In the genomic region with DNA sequence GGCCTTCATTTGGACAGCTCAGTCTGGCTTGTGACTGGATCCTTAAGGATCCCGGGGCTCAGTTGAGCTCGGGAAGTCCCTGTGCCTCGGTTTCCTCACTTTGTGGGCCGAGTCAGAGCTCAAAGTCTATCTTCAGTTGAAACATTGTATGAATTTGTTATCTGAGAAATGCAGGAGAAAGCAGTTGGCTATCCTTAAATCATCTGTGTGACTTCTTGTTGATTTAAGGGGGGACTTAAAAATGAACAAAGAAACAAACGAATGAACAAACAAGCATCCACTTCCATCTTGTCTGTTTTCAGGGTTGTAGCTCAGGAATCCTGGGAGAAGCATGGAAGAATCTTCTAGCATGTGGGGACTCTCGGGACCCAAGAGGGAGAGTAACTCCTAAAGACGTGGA, we compare ENCODE assay signal across 11 mouse cellular contexts. TPM values are rescaled to one million over a fixed set of nuclear protein-coding genes. Genes with fewer than 3 reads are reported as not detected.
DNase-seq lines count a peak whose midpoint lies in the region; ATAC-seq lines count a peak whose summit lies in the region.
"Had no signal": no experiment of that assay in that cellular context is flagged by ENCODE, and none has a peak within 500 bp of the region (broad histone marks: within the 10 kb centered on the region; RNA-seq: fewer than 3 reads in every experiment).

No protein-coding gene starts in this region.

- H3K27me3 ChIP-seq in heart, embryonic 10.5 days (ENCODE audit: insufficient read depth, poor library complexity, severe bottlenecking) = no peaks in the 10 kb centered on the region
- 0 out of 2 replicates have a peak, but pooled peaks cover 5% of the 10 kb centered on the region for H3K27me3 ChIP-seq in kidney, embryonic 16.5 days (ENCODE audit: insufficient read depth, low read length)
- H3K27me3 ChIP-seq in intestine, embryonic 14.5 days (replicated peaks; ENCODE audit: control insufficient read depth, insufficient read depth, low read length) = no peaks in the 10 kb centered on the region
- no peaks in the 10 kb centered on the region for H3K27me3 ChIP-seq in midbrain, embryonic 15.5 days (replicated peaks)

- H3K27ac ChIP-seq in heart, embryonic 10.5 days = peak overlapping the region; percentile 83
- H3K27ac ChIP-seq in kidney, embryonic 16.5 days (ENCODE audit: low read length) = peak overlapping the region; percentile 31
- H3K27ac ChIP-seq in intestine, embryonic 14.5 days (ENCODE audit: low read depth) = peak overlapping the region; percentile 44; the same call in 1 of the 2 replicates
- H3K27ac ChIP-seq in midbrain, embryonic 15.5 days = 0 out of 2 replicates have a peak overlapping the region, but pooled peaks have one; percentile 16

- H3K36me3 ChIP-seq in heart, embryonic 10.5 days = no peaks in the 10 kb centered on the region
- no peaks in the 10 kb centered on the region for H3K36me3 ChIP-seq in kidney, embryonic 16.5 days (ENCODE audit: insufficient read depth, low read length)
- H3K36me3 ChIP-seq in intestine, embryonic 14.5 days (ENCODE audit: control insufficient read depth, insufficient read depth, low read length) = no peaks in the 10 kb centered on the region
- H3K36me3 ChIP-seq in midbrain, embryonic 15.5 days (replicated peaks) = no peaks in the 10 kb centered on the region
- H3K36me3 ChIP-seq: embryonic facial prominence, embryonic 13.5 days; hindbrain, embryonic 12.5 days had no signal

- WGBS in heart, embryonic 10.5 days = 67% methylated on average over 7 of the region's 7 CpGs
- WGBS in kidney, embryonic 16.5 days = 69% methylated on average over 7 of the region's 7 CpGs
- 77% methylated on average over 7 of the region's 7 CpGs for WGBS in intestine, embryonic 14.5 days
- WGBS in midbrain, embryonic 15.5 days = 86% methylated on average over 7 of the region's 7 CpGs

- no peak overlapping the region for H3K9ac ChIP-seq in kidney, embryonic 16.5 days (replicated peaks; ENCODE audit: low read length)
- no peak overlapping the region for H3K9ac ChIP-seq in intestine, embryonic 14.5 days (ENCODE audit: low read length)
- no peak overlapping the region for H3K9ac ChIP-seq in midbrain, embryonic 15.5 days
- H3K9ac ChIP-seq: embryonic facial prominence, embryonic 13.5 days; liver, postnatal 0 days had no signal

- no peak overlapping the region for H3K4me2 ChIP-seq in kidney, embryonic 16.5 days (replicated peaks; ENCODE audit: low read depth, low read length)
- H3K4me2 ChIP-seq in intestine, embryonic 14.5 days (ENCODE audit: low read length) = no peak overlapping the region
- no peak overlapping the region for H3K4me2 ChIP-seq in midbrain, embryonic 15.5 days

- no peak for DNase-seq in heart, embryonic 10.5 days (ENCODE audit: low spot score)
- DNase-seq in heart, adult 18-20 months = no peak
- DNase-seq in kidney, postnatal 25 days = no peak
- DNase-seq in intestine, embryonic 14.5 days (ENCODE audit: low spot score) = no peak
- DNase-seq in left cerebral cortex, adult 18-20 months (ENCODE audit: low spot score in 2 of 2) = no peak
- no peak for DNase-seq in left cerebral cortex, adult 9 months (ENCODE audit: low spot score in 2 of 2)

- ATAC-seq in kidney, embryonic 16.5 days (ENCODE audit: low FRiP score, low TSS enrichment) = no peak
- ATAC-seq in intestine, embryonic 14.5 days (replicated peaks; ENCODE audit: low FRiP score, low TSS enrichment, low read depth) = no peak
- ATAC-seq in midbrain, embryonic 15.5 days (replicated peaks) = no peak

- H3K9me3 ChIP-seq in heart, embryonic 10.5 days = no peaks in the 10 kb centered on the region
- H3K9me3 ChIP-seq in kidney, embryonic 16.5 days (ENCODE audit: low read length) = no peaks in the 10 kb centered on the region
- no peaks in the 10 kb centered on the region for H3K9me3 ChIP-seq in intestine, embryonic 14.5 days (ENCODE audit: control insufficient read depth, low read length)
- no peaks in the 10 kb centered on the region for H3K9me3 ChIP-seq in midbrain, embryonic 15.5 days
- H3K9me3 ChIP-seq: embryonic facial prominence, embryonic 13.5 days; hindbrain, embryonic 12.5 days had no signal

- no peak overlapping the region for H3K4me3 ChIP-seq in heart, embryonic 10.5 days
- no peak overlapping the region for H3K4me3 ChIP-seq in kidney, embryonic 16.5 days (ENCODE audit: low read length)
- no peak overlapping the region for H3K4me3 ChIP-seq in intestine, embryonic 14.5 days (ENCODE audit: low read depth, low read length)
- H3K4me3 ChIP-seq in midbrain, embryonic 15.5 days = no peak overlapping the region
- H3K4me3 ChIP-seq: hindbrain, embryonic 12.5 days had no signal

- H3K4me1 ChIP-seq in heart, embryonic 10.5 days = peaks cover 82% of the 10 kb centered on the region
- H3K4me1 ChIP-seq in kidney, embryonic 16.5 days (ENCODE audit: insufficient read depth, low read length) = peaks cover 47% of the 10 kb centered on the region
- peaks cover 36% of the 10 kb centered on the region for H3K4me1 ChIP-seq in intestine, embryonic 14.5 days (replicated peaks; ENCODE audit: control insufficient read depth, insufficient read depth, low read length)
- H3K4me1 ChIP-seq in midbrain, embryonic 15.5 days = peaks cover 63% of the 10 kb centered on the region

RNA-seq across cellular contexts. Expression of a gene that starts 35.2 kb away (rescaled TPM):
- 0.26 and 0.62 TPM in 2 replicates for polyA plus RNA-seq in heart, embryonic 10.5 days (2016; fragmentation: Nextera tagmentation; extraction: Ambion mirVana)
- total RNA-seq in heart, adult 18-20 months (2021) = 10 to 100 TPM in 1 of 2 experiments, 1 to 10 TPM in 1; 8.8 to 10.5 TPM
- 0.22 and 0.49 TPM in 2 replicates for polyA plus RNA-seq in kidney, embryonic 16.5 days (2015; fragmentation: Nextera tagmentation; extraction: Ambion mirVana)
- 2.2 TPM in 2 replicates for polyA plus RNA-seq in intestine, embryonic 14.5 days (2014; fragmentation: Nextera tagmentation; extraction: Ambion mirVana)
- polyA plus RNA-seq in midbrain, embryonic 15.5 days (2015; fragmentation: Nextera tagmentation; extraction: Ambion mirVana) = 2.6 and 2.7 TPM in 2 replicates
- 10 to 100 TPM; 18.6 to 23.0 TPM for total RNA-seq in left cerebral cortex, adult 18-20 months (2021)

Comparison
In these comparisons a context has a peak if more than half of its experiments do, and no peak if none do; other contexts are left out.
1. H3K27ac ChIP-seq: peak in every context shown above with its lines; median percentile 83 in heart, embryonic 10.5 days; 44 in intestine, embryonic 14.5 days; 31 in kidney, embryonic 16.5 days; 16 in midbrain, embryonic 15.5 days.